Mouse (Mus musculus) E14TG2a.4 (cell line): ENCODE results near the gene Gpc6.

ENCODE experiments used
- H3K27me3 ChIP-seq: 2 replicates; pipeline ENCODE4 v1.6.1; 2014; ENCODE audit warnings: low read length, control low read depth; ENCODE audit not compliant: insufficient read depth
- H3K36me3 ChIP-seq: 2 replicates; pipeline ENCODE4 v1.6.1; 2014; ENCODE audit warnings: low read length, control low read depth; ENCODE audit not compliant: insufficient read depth
- H3K4me1 ChIP-seq: replicated peaks from 2 replicates; pipeline ENCODE4 v1.6.1; 2014; ENCODE audit warnings: low read depth, low read length, control low read depth
- H3K4me3 ChIP-seq: replicated peaks from 2 replicates; pipeline ENCODE4 v1.5.1; 2014; ENCODE audit warnings: mild to moderate bottlenecking, low read length
- H3K9me3 ChIP-seq: 2 replicates; pipeline ENCODE4 v1.6.1; 2014; ENCODE audit warnings: low read length, control low read depth
- CTCF ChIP-seq: conservative IDR thresholded peaks from 2 replicates; pipeline ENCODE4 v1.5.1; 2014; ENCODE audit warnings: low read length
- NANOG ChIP-seq: IDR thresholded peaks from 2 replicates; pipeline ENCODE4 v1.6.1; 2014; ENCODE audit warnings: borderline replicate concordance, low read length, mixed read lengths
- POU5F1 ChIP-seq: IDR thresholded peaks from 2 replicates; pipeline ENCODE4 v1.6.1; 2014; ENCODE audit warnings: low read length, borderline replicate concordance

Gpc6 gene

DNA sequence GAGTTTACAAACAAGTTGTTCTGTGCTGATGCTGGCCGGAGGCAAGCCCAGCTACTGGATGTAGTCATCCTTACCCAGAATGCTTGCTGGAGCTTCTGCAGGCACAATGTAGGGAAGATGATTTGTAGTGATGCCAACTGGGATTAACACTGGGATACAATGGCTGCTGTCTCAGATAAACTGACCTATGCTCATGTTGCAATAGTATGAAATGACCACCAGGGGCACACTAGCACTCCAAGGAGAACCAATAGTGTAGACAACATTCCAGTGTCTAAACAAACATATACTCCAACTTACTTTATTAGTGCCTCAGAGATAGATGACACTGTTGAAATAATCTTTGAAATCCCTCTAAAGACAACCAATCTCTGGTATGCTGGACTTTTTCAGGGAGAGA is 206.2 kb downstream of the Gpc6 start:
- no peak overlapping the region for H3K4me3 ChIP-seq
- H3K9me3 ChIP-seq = no peaks in the 10 kb centered on the region
- no peaks in the 10 kb centered on the region for H3K36me3 ChIP-seq
- H3K4me1 ChIP-seq = no peaks in the 10 kb centered on the region
- TF ChIP-seq CTCF = peak; percentile 52
- no peak for TF ChIP-seq NANOG
- no peak for TF ChIP-seq POU5F1
- no peaks in the 10 kb centered on the region for H3K27me3 ChIP-seq

- H3K9me3 ChIP-seq = no peaks in the 10 kb centered on the region
- no peaks in the 10 kb centered on the region for H3K36me3 ChIP-seq
- H3K4me3 ChIP-seq = no peak overlapping the region
- TF ChIP-seq CTCF = no peak
- TF ChIP-seq NANOG = no peak
- TF ChIP-seq POU5F1 = no peak
- no peaks in the 10 kb centered on the region for H3K27me3 ChIP-seq
- no peaks in the 10 kb centered on the region for H3K4me1 ChIP-seq
Measured at GRCm38 (mm10) chr14:117141077-117141848, 216.1 kb downstream of the Gpc6 start.

DNA sequence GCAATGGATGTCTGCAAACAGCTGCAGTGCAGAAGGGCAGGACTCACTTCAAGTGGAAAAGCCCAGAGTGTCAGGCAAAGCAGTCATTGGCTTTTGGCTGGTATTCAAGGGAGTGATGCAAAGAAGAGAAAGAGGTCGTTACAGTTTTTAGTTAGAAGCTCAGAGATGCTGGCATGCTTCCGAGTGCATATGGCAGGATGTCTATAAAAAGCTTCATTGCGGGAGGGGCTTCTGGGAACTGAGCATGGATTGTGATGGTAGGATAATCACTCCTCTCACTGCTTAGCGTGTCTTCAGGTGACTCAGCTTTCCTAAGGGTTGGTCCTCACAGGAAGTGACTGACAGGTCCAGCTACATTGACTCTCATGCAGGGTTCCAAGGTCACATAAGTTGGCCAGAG is 221.0 kb downstream of the Gpc6 start:
- Histone ChIP-seq H3K36me3 (no peaks in the 10 kb centered on the region), H3K4me3 (no peak overlapping the region), H3K27me3 (no peaks in the 10 kb centered on the region), H3K4me1 (no peaks in the 10 kb centered on the region), H3K9me3 (no peaks in the 10 kb centered on the region)
- TF ChIP-seq NANOG = no peak
- no peak for TF ChIP-seq CTCF
- TF ChIP-seq POU5F1 = no peak

DNA sequence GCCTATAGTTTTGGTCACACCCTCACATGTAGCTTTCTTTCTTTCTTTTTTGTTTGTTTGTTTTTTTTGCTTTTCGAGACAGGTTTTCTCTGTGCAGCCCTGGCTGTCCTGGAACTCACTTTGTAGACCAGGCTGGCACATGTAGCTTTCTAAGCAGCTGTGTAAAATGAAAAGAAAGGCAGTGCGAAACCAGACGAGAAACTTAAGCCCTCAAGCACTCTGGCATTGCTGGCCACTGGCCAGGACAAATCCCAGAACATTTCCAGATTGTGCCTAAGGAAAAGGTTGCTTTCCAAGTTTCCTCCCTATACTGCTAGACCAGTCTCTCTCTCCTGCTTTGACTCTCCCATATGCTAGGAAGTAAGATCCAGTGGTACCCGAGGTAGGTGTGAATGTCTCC is 221.6 kb downstream of the Gpc6 start:
- Histone ChIP-seq H3K27me3 (no peaks in the 10 kb centered on the region), H3K36me3 (no peaks in the 10 kb centered on the region), H3K4me3 (no peak overlapping the region), H3K4me1 (no peaks in the 10 kb centered on the region), H3K9me3 (no peaks in the 10 kb centered on the region)
- TF ChIP-seq NANOG (no peak), POU5F1 (no peak), CTCF (no peak)

DNA sequence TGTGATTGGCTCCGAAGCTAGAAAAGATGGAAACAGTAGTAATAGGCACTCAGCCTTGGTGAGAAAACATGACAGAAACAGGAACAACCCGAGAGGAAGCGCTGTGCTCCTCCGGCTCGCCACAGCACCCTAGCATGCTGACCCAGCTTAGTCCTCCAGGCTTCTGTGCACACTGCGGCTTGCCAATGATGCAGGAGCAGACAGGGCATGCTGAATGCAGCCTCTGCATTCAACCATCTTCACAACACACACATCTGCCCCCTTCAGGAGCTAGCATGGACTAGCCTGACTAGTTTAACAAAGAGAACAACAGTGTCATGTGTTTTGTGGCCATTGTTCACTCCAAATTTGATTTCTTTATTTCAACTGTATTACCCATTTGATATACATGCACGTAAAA is 226.5 kb downstream of the Gpc6 start:
- H3K4me3 ChIP-seq = no peak overlapping the region
- H3K4me1 ChIP-seq = no peaks in the 10 kb centered on the region
- H3K27me3 ChIP-seq = no peaks in the 10 kb centered on the region
- H3K9me3 ChIP-seq = no peaks in the 10 kb centered on the region
- H3K36me3 ChIP-seq = no peaks in the 10 kb centered on the region
- TF ChIP-seq NANOG (no peak), CTCF (no peak), POU5F1 (no peak)

GRCm38 (mm10) chr14:117155884-117156465 is 230.9 kb downstream of the Gpc6 start:
- Histone ChIP-seq H3K9me3 (no peaks in the 10 kb centered on the region), H3K4me3 (no peak overlapping the region), H3K4me1 (no peaks in the 10 kb centered on the region; the same call in 1 of the 2 replicates), H3K27me3 (no peaks in the 10 kb centered on the region), H3K36me3 (no peaks in the 10 kb centered on the region)
- TF ChIP-seq CTCF (no peak), NANOG (no peak), POU5F1 (no peak)

DNA sequence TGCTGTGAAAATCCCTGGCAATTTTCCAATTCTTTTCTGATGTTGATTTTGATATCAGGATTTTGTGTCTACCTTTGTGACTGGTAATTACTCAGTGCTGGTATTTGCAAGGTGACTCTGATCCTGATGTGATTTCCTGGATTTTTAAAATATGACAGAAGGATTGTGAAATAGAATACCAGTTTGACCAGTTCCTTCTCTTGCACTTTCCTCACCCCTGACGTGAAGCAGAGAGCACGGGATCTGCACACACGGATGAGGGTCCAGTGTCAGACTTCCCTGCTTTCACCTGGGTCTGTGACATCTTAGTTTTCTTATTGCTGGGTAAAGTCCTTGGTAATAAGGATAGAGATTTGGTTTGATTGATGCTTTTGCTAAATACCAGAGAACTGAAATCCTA is 232.3 kb downstream of the Gpc6 start:
- no peak for TF ChIP-seq POU5F1
- TF ChIP-seq CTCF = no peak
- TF ChIP-seq NANOG = no peak
- Histone ChIP-seq H3K4me1 (no peaks in the 10 kb centered on the region; the same call in 1 of the 2 replicates), H3K27me3 (no peaks in the 10 kb centered on the region), H3K36me3 (no peaks in the 10 kb centered on the region), H3K9me3 (no peaks in the 10 kb centered on the region), H3K4me3 (no peak overlapping the region)

GRCm38 (mm10) chr14:117166350-117166749 is 241.2 kb downstream of the Gpc6 start:
- Histone ChIP-seq H3K36me3 (no peaks in the 10 kb centered on the region), H3K4me3 (no peak overlapping the region), H3K4me1 (no peaks in the 10 kb centered on the region), H3K27me3 (no peaks in the 10 kb centered on the region), H3K9me3 (no peaks in the 10 kb centered on the region)
- TF ChIP-seq POU5F1 (no peak), NANOG (no peak), CTCF (no peak)
